Mouse (Mus musculus) T-cell, adult 66 days (primary cell): Measurements from ENCODE around the gene Bcl2a1d. TPM values are rescaled to one million over a fixed set of nuclear protein-coding genes. Genes with fewer than 3 reads are reported as not detected.

Source experiments
- total RNA-seq, 2 experiments: library from RNA; stranded (reverse); gene quantifications; 3 replicates in 1 of 2; 4 replicates in 1 of 2; pipeline ENCODE4 v1.2.4; 2023

Bcl2a1d gene
- total RNA-seq: 10 to 100 TPM; 10.1 to 16.0 TPM

GRCm38 (mm10) chr9:88731728-88732127, at the start of gene Bcl2a1d:
Bcl2a1d (minus strand) TSS chr9:88731914.

GRCm38 (mm10) chr9:88719989-88720537, 11.7 kb downstream of the Bcl2a1d start, which contains the start of gene Mthfsl:
Mthfsl (minus strand) TSS chr9:88720296.

Other genes starting within 250 kb of the Bcl2a1d start
- 100 to 1,000 TPM; 125 to 134 TPM for gene Syncrip, start 249.3 kb downstream of the Bcl2a1d start, total RNA-seq
- gene Zfp949, start 183.9 kb downstream of the Bcl2a1d start, total RNA-seq: 10 to 100 TPM; 15.4 to 19.7 TPM
- gene Trim43a, start 151.0 kb downstream of the Bcl2a1d start, total RNA-seq: not detected
- 10 to 100 TPM; 50.0 to 57.7 TPM for gene Mthfsl, start 11.6 kb downstream of the Bcl2a1d start, total RNA-seq
- not detected for gene Trim43c, start 107.2 kb upstream of the Bcl2a1d start, total RNA-seq
- 10 to 100 TPM; 21.1 to 25.0 TPM for gene Bcl2a1a, start 225.0 kb upstream of the Bcl2a1d start, total RNA-seq